Mouse (Mus musculus) liver, adult 2 months (tissue): Measurements from ENCODE around the gene Mrm2.
"Not testable (repeated sequence)": the region's sequence is repeated elsewhere in the genome, so short reads cannot be mapped to it uniquely, and the experiment has no call there.

Experiments used
- CTCF ChIP-seq: fragments of 200-500 bp; IDR thresholded peaks from 2 replicates; pipeline ENCODE4 v1.5.1; 2011; ENCODE audit warnings: low read depth, low read length, control low read depth
- POLR2A ChIP-seq: fragments of 200-500 bp; IDR thresholded peaks from 2 replicates; pipeline ENCODE4 v1.6.1; 2011; ENCODE audit warnings: low read length, control low read depth; ENCODE audit not compliant: insufficient read depth; ENCODE audit errors: extremely low read depth

DNA sequence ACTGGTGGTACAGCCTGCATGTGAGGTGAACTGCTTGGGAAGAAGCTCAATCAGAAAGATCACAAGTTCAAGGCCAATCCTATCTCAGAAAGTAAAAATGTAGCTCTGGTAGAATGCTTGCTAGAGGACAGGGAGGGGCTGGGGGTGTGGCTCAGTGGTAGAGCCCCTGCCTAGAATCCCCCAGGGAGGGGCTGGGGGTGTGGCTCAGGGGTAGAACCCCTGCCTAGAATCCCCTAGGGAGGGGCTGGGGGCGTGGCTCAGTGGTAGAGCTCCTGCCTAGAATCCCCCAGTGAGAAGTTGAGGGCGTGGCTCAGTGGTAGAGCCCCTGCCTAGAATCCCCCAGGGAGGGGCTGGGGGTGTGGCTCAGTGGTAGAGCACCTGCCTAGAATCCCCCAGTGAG is 36.4 kb upstream of the Mrm2 start:
- TF ChIP-seq CTCF, POLR2A: not testable (repeated sequence)
